Mouse (Mus musculus) CH12.LX (cell line): ENCODE data around the gene Tmub1. TPM values are rescaled to one million over a fixed set of nuclear protein-coding genes. Genes with fewer than 3 reads are reported as not detected.

Experiments
- DNase-seq: peaks from one replicate; pipeline ENCODE4 v3.0.0-alpha.2; 2013; ENCODE audit errors: extremely low read depth
- H3K27ac ChIP-seq: 2 replicates; pipeline ENCODE4 v1.5.1; 2012; ENCODE audit warnings: low read depth, mild to moderate bottlenecking, control low read depth, moderate library complexity; ENCODE audit not compliant: insufficient read depth
- H3K27me3 ChIP-seq: replicated peaks from 2 replicates; pipeline ENCODE3; 2012; ENCODE audit warnings: inconsistent platforms
- H3K36me3 ChIP-seq, 2 experiments: replicated peaks in 1 of 2; 2 replicates each; pipeline versions ENCODE3 to v1.6.1; 2012; ENCODE audit warnings: inconsistent platforms in 1 of 2, low read length in 1 of 2, mild to moderate bottlenecking in 1 of 2, mixed read lengths in 1 of 2, moderate library complexity in 1 of 2; ENCODE audit not compliant: control insufficient read depth in 1 of 2, insufficient read depth in 1 of 2
- H3K4me1 ChIP-seq, 2 experiments: 2 replicates each; pipeline ENCODE4 v1.6.1; 2012; ENCODE audit warnings: inconsistent platforms in 1 of 2, moderate library complexity in 1 of 2; ENCODE audit not compliant: insufficient read depth in 2 of 2, control insufficient read depth in 1 of 2
- H3K4me2 ChIP-seq: 2 replicates; pipeline ENCODE4 v1.6.1; 2012; ENCODE audit warnings: low read depth, mild to moderate bottlenecking, control low read depth; ENCODE audit not compliant: poor library complexity, insufficient read depth, severe bottlenecking
- H3K4me3 ChIP-seq, 3 experiments: fragments of 150-350 bp in 1 of 3; sonication (generic) in 1 of 3; replicated peaks in 1 of 3; 2 replicates each; pipeline versions ENCODE3 to v1.5.1; 2011 to 2012; ENCODE audit warnings: low read depth in 2 of 3, low read length in 2 of 3, mild to moderate bottlenecking in 2 of 3, moderate library complexity in 2 of 3, control low read depth in 1 of 3, improper control_type of control experiment in 1 of 3, inconsistent platforms in 1 of 3, mixed read lengths in 1 of 3; ENCODE audit not compliant: poor library complexity in 1 of 3
- H3K79me2 ChIP-seq: replicated peaks from 2 replicates; pipeline ENCODE4 v1.6.1; 2012; ENCODE audit warnings: mild to moderate bottlenecking, moderate library complexity; ENCODE audit not compliant: control insufficient read depth, poor library complexity, insufficient read depth, severe bottlenecking; ENCODE audit errors: extremely low read depth
- H3K9ac ChIP-seq: 2 replicates; pipeline ENCODE4 v1.6.1; 2012; ENCODE audit warnings: low read depth, mild to moderate bottlenecking, control low read depth, moderate library complexity; ENCODE audit not compliant: insufficient read depth
- H3K9me3 ChIP-seq: replicated peaks from 2 replicates; pipeline ENCODE3; 2012; ENCODE audit warnings: low read length, inconsistent platforms, mixed read lengths
- CHD2 ChIP-seq: IDR thresholded peaks from 2 replicates; pipeline ENCODE4 v1.6.1; 2011; ENCODE audit warnings: low read length, improper control_type of control experiment
- E2F4 ChIP-seq: IDR thresholded peaks from 2 replicates; pipeline ENCODE4 v1.6.1; 2011; ENCODE audit warnings: low read depth, low read length, improper control_type of control experiment; ENCODE audit not compliant: insufficient replicate concordance
- EP300 ChIP-seq: IDR thresholded peaks from 2 replicates; pipeline ENCODE4 v1.6.1; 2011; ENCODE audit warnings: low read length, improper control_type of control experiment
- GABPA ChIP-seq: IDR thresholded peaks from 2 replicates; pipeline ENCODE4 v1.6.1; 2012; ENCODE audit warnings: low read depth, low read length, improper control_type of control experiment, inconsistent platforms; ENCODE audit not compliant: insufficient replicate concordance
- JUN ChIP-seq: IDR thresholded peaks from 2 replicates; pipeline ENCODE4 v1.6.1; 2011; ENCODE audit warnings: low read depth, mild to moderate bottlenecking, low read length, improper control_type of control experiment, moderate library complexity; ENCODE audit not compliant: insufficient read depth
- JUND ChIP-seq: conservative IDR thresholded peaks from 2 replicates; pipeline ENCODE4 v1.6.1; 2011; ENCODE audit warnings: low read depth, low read length, improper control_type of control experiment
- MAFK ChIP-seq: IDR thresholded peaks from 2 replicates; pipeline ENCODE4 v1.6.1; 2011; ENCODE audit warnings: low read length, improper control_type of control experiment; ENCODE audit not compliant: insufficient replicate concordance
- MAX ChIP-seq: IDR thresholded peaks from 2 replicates; pipeline ENCODE4 v1.6.1; 2011; ENCODE audit warnings: low read length, improper control_type of control experiment
- MAZ ChIP-seq: IDR thresholded peaks from 2 replicates; pipeline ENCODE4 v1.6.1; 2012; ENCODE audit warnings: low read depth, mild to moderate bottlenecking, inconsistent platforms, low read length, improper control_type of control experiment, moderate library complexity
- NRF1 ChIP-seq: IDR thresholded peaks from 2 replicates; pipeline ENCODE4 v1.6.1; 2014; ENCODE audit warnings: low read depth, mild to moderate bottlenecking, inconsistent platforms, low read length, improper control_type of control experiment, moderate library complexity
- POLR2A ChIP-seq: IDR thresholded peaks from 2 replicates; pipeline ENCODE4 v1.6.1; 2011; ENCODE audit warnings: low read depth, mild to moderate bottlenecking, improper control_type of control experiment, low read length
- POLR2AphosphoS2 ChIP-seq: IDR thresholded peaks from 2 replicates; pipeline ENCODE4 v1.6.1; 2011; ENCODE audit warnings: low read depth, low read length, improper control_type of control experiment
- RCOR1 ChIP-seq: conservative IDR thresholded peaks from 2 replicates; pipeline ENCODE4 v1.6.1; 2012; ENCODE audit warnings: low read depth, mild to moderate bottlenecking, inconsistent platforms, low read length, improper control_type of control experiment
- SIN3A ChIP-seq: IDR thresholded peaks from 2 replicates; pipeline ENCODE4 v1.6.1; 2012; ENCODE audit warnings: low read length, improper control_type of control experiment, inconsistent platforms
- SMC3 ChIP-seq: IDR thresholded peaks from 2 replicates; pipeline ENCODE4 v1.6.1; 2011; ENCODE audit warnings: low read depth, low read length, improper control_type of control experiment
- TBP ChIP-seq: conservative IDR thresholded peaks from 2 replicates; pipeline ENCODE4 v1.6.1; 2011; ENCODE audit warnings: low read depth, low read length, improper control_type of control experiment
- UBTF ChIP-seq: IDR thresholded peaks from 2 replicates; pipeline ENCODE4 v1.6.1; 2012; ENCODE audit warnings: low read depth, mild to moderate bottlenecking, inconsistent platforms, low read length, improper control_type of control experiment, moderate library complexity
- USF1 ChIP-seq: IDR thresholded peaks from 2 replicates; pipeline ENCODE4 v1.6.1; 2014; ENCODE audit warnings: low read depth, mild to moderate bottlenecking, inconsistent platforms, low read length, improper control_type of control experiment
- USF2 ChIP-seq: conservative IDR thresholded peaks from 2 replicates; pipeline ENCODE4 v1.6.1; 2011; ENCODE audit warnings: low read depth, low read length, improper control_type of control experiment
- ZC3H11A ChIP-seq: IDR thresholded peaks from 2 replicates; pipeline ENCODE4 v1.6.1; 2012; ENCODE audit warnings: low read depth, mild to moderate bottlenecking, inconsistent platforms, low read length, improper control_type of control experiment
- ZKSCAN1 ChIP-seq: IDR thresholded peaks from 2 replicates; pipeline ENCODE4 v1.6.1; 2012; ENCODE audit warnings: low read depth, inconsistent platforms, low read length, improper control_type of control experiment, borderline replicate concordance
- dilution Hi-C: fragments of 300-500 bp; cut with MboI; formaldehyde crosslinking; loops from 2 replicates; pipeline ENCODE4 v1.14.3; 2020; ENCODE audit warnings: low sequenced_read_pairs; ENCODE audit not compliant: extremely low pct_unique_long_range_greater_than_20kb, extremely low pct_ligation_motif_present
- in situ Hi-C: fragments of 300-500 bp; cut with MboI; formaldehyde crosslinking; loops from 3 replicates; pipeline ENCODE4 v1.14.3; 2019; ENCODE audit warnings: low sequenced_read_pairs, low pct_ligation_motif_present, low pct_unique_long_range_greater_than_20kb, mixed read lengths
- polyA plus RNA-seq: library from polyadenylated mRNA; unstranded; fragments of >175 nt; gene quantifications from 2 replicates; pipeline ENCODE4 v1.2.1, GENCODE M21; 2012; ENCODE audit warnings: low read depth; ENCODE audit not compliant: insufficient read length
- total RNA-seq, 2 experiments: library from RNA; depleted of rRNA; stranded (reverse); fragments of 300-350 nt in 1 of 2; fragments of >200 nt in 1 of 2; gene quantifications; 2 replicates each; pipeline ENCODE4 v1.2.3; 2012 to 2014

The Tmub1 gene
- total and polyA plus RNA-seq, 3 experiments, result 6.1 to 13.1 (median 11.2) TPM

GRCm38 (mm10) chr5:24400911-24401605, 46.6 kb downstream of the Tmub1 start:
- Histone ChIP-seq H3K9ac (no peak overlapping the region), H3K9me3 (no peaks in the 10 kb centered on the region), H3K36me3 (peaks cover 34 to 79% of the 10 kb centered on the region in 2 experiments), H3K79me2 (no peaks in the 10 kb centered on the region), H3K4me3 (no peak overlapping the region), H3K27ac (no peak overlapping the region), H3K27me3 (no peaks in the 10 kb centered on the region)
- dilution Hi-C loops, result no loop called here
- no peak for TF ChIP-seq RCOR1
- TF ChIP-seq UBTF, result no peak
- no peak for TF ChIP-seq MAX
- no peak for TF ChIP-seq EP300
- TF ChIP-seq USF2, result no peak
- no peak for TF ChIP-seq ZKSCAN1
- no peak for TF ChIP-seq POLR2AphosphoS2
- no peak for TF ChIP-seq TBP
- TF ChIP-seq E2F4, result no peak
- TF ChIP-seq MAZ, result no peak
- TF ChIP-seq MAFK, result no peak
- TF ChIP-seq USF1, result no peak
- TF ChIP-seq, all 38 proteins: peak for 0
- DNase-seq, result no peak
- H3K4me1 ChIP-seq, result peaks cover 6 to 27% of the 10 kb centered on the region in 2 experiments
- H3K4me2 ChIP-seq, result no peak overlapping the region
- in situ Hi-C loops, result no loop called here

GRCm38 (mm10) chr5:24400362-24400761, 47.3 kb downstream of the Tmub1 start:
- Histone ChIP-seq H3K9me3 (no peaks in the 10 kb centered on the region), H3K4me1 (peaks cover 6 to 26% of the 10 kb centered on the region in 2 experiments), H3K9ac (no peak overlapping the region), H3K4me2 (no peak overlapping the region), H3K27me3 (no peaks in the 10 kb centered on the region), H3K36me3 (peaks cover 30 to 72% of the 10 kb centered on the region in 2 experiments), H3K27ac (no peak overlapping the region), H3K4me3 (no peak overlapping the region), H3K79me2 (no peaks in the 10 kb centered on the region)
- in situ Hi-C loops, result no loop called here
- TF ChIP-seq JUND (no peak), CHD2 (no peak), EP300 (no peak), MAX (no peak), POLR2AphosphoS2 (no peak), JUN (no peak), ZKSCAN1 (no peak), RCOR1 (no peak), GABPA (no peak), TBP (no peak), SMC3 (no peak), POLR2A (no peak), NRF1 (no peak), SIN3A (no peak), ZC3H11A (no peak), E2F4 (no peak)
- dilution Hi-C loops, result no loop called here
- no peak for DNase-seq
